Mouse (Mus musculus) MEL (cell line): Measurements from ENCODE around the gene Pick1. TPM values are rescaled to one million over a fixed set of nuclear protein-coding genes. Genes with fewer than 3 reads are reported as not detected.

Source experiments
- DNase-seq: peaks from one replicate; pipeline ENCODE4 v3.0.0; 2011; ENCODE audit warnings: low read depth, low spot score
- H3K27ac ChIP-seq: 2 replicates; pipeline ENCODE4 v1.5.1; 2012; ENCODE audit warnings: low read depth, mild to moderate bottlenecking, control low read depth, low read length, moderate library complexity; ENCODE audit not compliant: control insufficient read depth
- H3K27me3 ChIP-seq, 2 experiments: fragments of 150-350 bp in 1 of 2; sonication (generic) in 1 of 2; 2 replicates each; pipeline ENCODE4 v1.6.1; 2012; ENCODE audit warnings: low read length in 2 of 2, mild to moderate bottlenecking in 2 of 2, improper control_type of control experiment in 1 of 2, moderate library complexity in 1 of 2; ENCODE audit not compliant: insufficient read depth in 2 of 2, control insufficient read depth in 1 of 2
- H3K36me3 ChIP-seq, 2 experiments: 2 replicates each; pipeline ENCODE4 v1.6.1; 2012 to 2014; ENCODE audit warnings: low read length in 2 of 2, improper control_type of control experiment in 1 of 2, inconsistent platforms in 1 of 2, mild to moderate bottlenecking in 1 of 2; ENCODE audit not compliant: insufficient read depth in 2 of 2, control insufficient read depth in 1 of 2
- H3K4me1 ChIP-seq, 2 experiments: fragments of 150-350 bp in 1 of 2; sonication (generic) in 1 of 2; 2 replicates each; pipeline ENCODE4 v1.6.1; 2012; ENCODE audit warnings: low read length in 2 of 2, improper control_type of control experiment in 1 of 2, mild to moderate bottlenecking in 1 of 2; ENCODE audit not compliant: insufficient read depth in 2 of 2, control insufficient read depth in 1 of 2
- H3K4me3 ChIP-seq, 2 experiments: fragments of 150-350 bp in 1 of 2; sonication (generic) in 1 of 2; 2 replicates each; pipeline ENCODE4 v1.5.1; 2012; ENCODE audit warnings: low read depth in 2 of 2, low read length in 2 of 2, mild to moderate bottlenecking in 2 of 2, moderate library complexity in 2 of 2, control low read depth in 1 of 2, improper control_type of control experiment in 1 of 2; ENCODE audit not compliant: control insufficient read depth in 1 of 2, insufficient read depth in 1 of 2
- H3K79me2 ChIP-seq: 2 replicates; pipeline ENCODE4 v1.6.1; 2012; ENCODE audit warnings: mild to moderate bottlenecking, low read length, moderate library complexity; ENCODE audit not compliant: control insufficient read depth, poor library complexity, insufficient read depth
- H3K9ac ChIP-seq: 2 replicates; pipeline ENCODE4 v1.6.1; 2012; ENCODE audit warnings: low read depth, mild to moderate bottlenecking, control low read depth, low read length, moderate library complexity; ENCODE audit not compliant: control insufficient read depth, poor library complexity, severe bottlenecking
- H3K9me3 ChIP-seq: fragments of 150-350 bp; sonication (generic); replicated peaks from 2 replicates; pipeline ENCODE4 v1.6.1; 2012; ENCODE audit warnings: mild to moderate bottlenecking, low read length, improper control_type of control experiment, moderate library complexity; ENCODE audit not compliant: insufficient read depth
- CHD1 ChIP-seq: IDR thresholded peaks from 2 replicates; pipeline ENCODE4 v1.6.1; 2012; ENCODE audit warnings: low read depth, mild to moderate bottlenecking, inconsistent platforms, low read length, improper control_type of control experiment
- ELF1 ChIP-seq: IDR thresholded peaks from 2 replicates; pipeline ENCODE4 v1.6.1; 2014; ENCODE audit warnings: low read depth, mild to moderate bottlenecking, inconsistent platforms, low read length, improper control_type of control experiment, moderate library complexity
- EP300 ChIP-seq, 2 experiments: IDR thresholded peaks; 2 replicates each; pipeline ENCODE4 v1.6.1; 2011; ENCODE audit warnings: improper control_type of control experiment in 2 of 2, low read length in 2 of 2, low read depth in 1 of 2, mild to moderate bottlenecking in 1 of 2
- ETS1 ChIP-seq: IDR thresholded peaks from 2 replicates; pipeline ENCODE4 v1.6.1; 2012; ENCODE audit warnings: low read depth, mild to moderate bottlenecking, inconsistent platforms, low read length, improper control_type of control experiment, moderate library complexity
- GABPA ChIP-seq: IDR thresholded peaks from 2 replicates; pipeline ENCODE4 v1.6.1; 2012; ENCODE audit warnings: low read depth, mild to moderate bottlenecking, inconsistent platforms, low read length, improper control_type of control experiment, moderate library complexity
- GATA1 ChIP-seq: IDR thresholded peaks from 2 replicates; pipeline ENCODE4 v1.6.1; 2011; ENCODE audit warnings: low read depth, low read length, improper control_type of control experiment
- JUND ChIP-seq: IDR thresholded peaks from 2 replicates; pipeline ENCODE4 v1.6.1; 2011; ENCODE audit warnings: low read depth, mild to moderate bottlenecking, improper control_type of control experiment, low read length
- KAT2A ChIP-seq: conservative IDR thresholded peaks from 2 replicates; pipeline ENCODE4 v1.6.1; 2012; ENCODE audit warnings: low read depth, low read length, improper control_type of control experiment, inconsistent platforms
- MAX ChIP-seq: IDR thresholded peaks from 2 replicates; pipeline ENCODE4 v1.6.1; 2011; ENCODE audit warnings: low read length, improper control_type of control experiment
- MXI1 ChIP-seq: IDR thresholded peaks from 2 replicates; pipeline ENCODE4 v1.6.1; 2011; ENCODE audit warnings: mild to moderate bottlenecking, low read depth, low read length, improper control_type of control experiment
- MYC ChIP-seq: IDR thresholded peaks from 2 replicates; pipeline ENCODE4 v1.6.1; 2011; ENCODE audit warnings: low read depth, mild to moderate bottlenecking, low read length, improper control_type of control experiment, moderate library complexity
- NELFE ChIP-seq: IDR thresholded peaks from 2 replicates; pipeline ENCODE4 v1.6.1; 2011; ENCODE audit warnings: low read depth, low read length, improper control_type of control experiment
- POLR2AphosphoS5 ChIP-seq: IDR thresholded peaks from 2 replicates; pipeline ENCODE4 v1.6.1; 2012; ENCODE audit warnings: low read depth, borderline replicate concordance, mild to moderate bottlenecking, inconsistent platforms, low read length, moderate library complexity, mixed read lengths
- SIN3A ChIP-seq: IDR thresholded peaks from 2 replicates; pipeline ENCODE4 v1.6.1; 2012; ENCODE audit warnings: low read length, improper control_type of control experiment, inconsistent platforms
- TAL1 ChIP-seq: IDR thresholded peaks from 2 replicates; pipeline ENCODE4 v1.6.1; 2012; ENCODE audit warnings: mild to moderate bottlenecking, inconsistent platforms, low read length, moderate library complexity, mixed read lengths
- TBP ChIP-seq: IDR thresholded peaks from 2 replicates; pipeline ENCODE4 v1.8.0; 2011; ENCODE audit warnings: low read depth, low read length, improper control_type of control experiment
- UBTF ChIP-seq: IDR thresholded peaks from 2 replicates; pipeline ENCODE4 v1.6.1; 2012; ENCODE audit warnings: low read depth, mild to moderate bottlenecking, inconsistent platforms, low read length, improper control_type of control experiment, moderate library complexity, borderline replicate concordance; ENCODE audit not compliant: insufficient read depth
- USF1 ChIP-seq: IDR thresholded peaks from 2 replicates; pipeline ENCODE4 v1.6.1; 2014; ENCODE audit warnings: low read depth, mild to moderate bottlenecking, inconsistent platforms, low read length, improper control_type of control experiment, moderate library complexity
- USF2 ChIP-seq, 2 experiments: IDR thresholded peaks; 2 replicates each; pipeline ENCODE4 v1.6.1; 2011 to 2012; ENCODE audit warnings: improper control_type of control experiment in 2 of 2, low read length in 2 of 2, borderline replicate concordance in 1 of 2, inconsistent platforms in 1 of 2, low read depth in 1 of 2, mild to moderate bottlenecking in 1 of 2; ENCODE audit not compliant: insufficient read depth in 1 of 2
- ZC3H11A ChIP-seq: IDR thresholded peaks from 2 replicates; pipeline ENCODE4 v1.6.1; 2012; ENCODE audit warnings: low read depth, mild to moderate bottlenecking, inconsistent platforms, low read length, improper control_type of control experiment
- ZKSCAN1 ChIP-seq: IDR thresholded peaks from 2 replicates; pipeline ENCODE4 v1.6.1; 2012; ENCODE audit warnings: low read depth, mild to moderate bottlenecking, inconsistent platforms, low read length, improper control_type of control experiment, moderate library complexity
- ZMIZ1 ChIP-seq: IDR thresholded peaks from 2 replicates; pipeline ENCODE4 v1.6.1; 2012; ENCODE audit warnings: low read depth, mild to moderate bottlenecking, inconsistent platforms, low read length, improper control_type of control experiment, moderate library complexity
- polyA plus RNA-seq, 2 experiments: library from polyadenylated mRNA; stranded (reverse) in 1 of 2; unstranded in 1 of 2; fragments of >175 nt in 1 of 2; fragments of >200 nt in 1 of 2; gene quantifications; 2 replicates each; pipeline versions ENCODE4 v1.2.1 to v1.2.4; 2012; ENCODE audit warnings: low replicate concordance in 2 of 2, low read depth in 1 of 2; ENCODE audit not compliant: insufficient read length in 2 of 2, insufficient read depth in 1 of 2, missing spikeins in 1 of 2
- total RNA-seq: library from RNA; depleted of rRNA; stranded (reverse); fragments of 300-350 nt; gene quantifications from 2 replicates; pipeline ENCODE4 v1.2.3, GENCODE M21; 2012

Pick1 gene
- total and polyA plus RNA-seq, 3 experiments: 20.8 to 24.3 TPM; not detected in 1

GRCm38 (mm10) chr15:79202575-79202974, 26.4 kb upstream of the Pick1 start:
- Histone ChIP-seq H3K79me2 (no peaks in the 10 kb centered on the region), H3K27me3 (no peaks in the 10 kb centered on the region), H3K9ac (no peak overlapping the region), H3K36me3 (no peaks in the 10 kb centered on the region), H3K4me3 (no peak overlapping the region), H3K9me3 (no peaks in the 10 kb centered on the region), H3K4me1 (peaks cover 0 to 3% of the 10 kb centered on the region in 2 experiments; a peak in 2 of 4 replicates), H3K27ac (no peak overlapping the region)
- TF ChIP-seq ZMIZ1: no peak
- no peak for TF ChIP-seq UBTF
- TF ChIP-seq ZC3H11A: no peak
- TF ChIP-seq TBP: no peak
- no peak for TF ChIP-seq NELFE
- DNase-seq: no peak

GRCm38 (mm10) chr15:79208211-79208610, 20.8 kb upstream of the Pick1 start:
- peaks cover 9% of the 10 kb centered on the region; the same call in 1 of the 2 replicates for H3K79me2 ChIP-seq
- peak overlapping the region; percentile 92 for H3K9ac ChIP-seq
- no peaks in the 10 kb centered on the region for H3K27me3 ChIP-seq
- TF ChIP-seq ZMIZ1 (0 out of 2 replicates have a peak, but pooled peaks have one; percentile 23), JUND (no peak), ZC3H11A (no peak), EP300 (IDR thresholded peaks at IDR 0.05; ENCODE audit: low read depth in 1 of 2, low read length in 2 of 2) (peak; percentile 7 to 17; a peak in 1 of 4 replicates), GABPA (no peak), ETS1 (0 out of 2 replicates have a peak, but pooled peaks have one; percentile 14), NELFE (peak; percentile 20; the same call in 1 of the 2 replicates), ZKSCAN1 (peak; percentile 49; the same call in 1 of the 2 replicates), GATA1 (peak; percentile 4; the same call in 1 of the 2 replicates)
- no peak overlapping the region; a peak in 1 of 4 replicates for H3K4me3 ChIP-seq
- no peak for DNase-seq
- no peaks in the 10 kb centered on the region for H3K9me3 ChIP-seq
- peaks cover 0 to 7% of the 10 kb centered on the region in 2 experiments; a peak in 2 of 4 replicates for H3K36me3 ChIP-seq
- peaks cover 6 to 11% of the 10 kb centered on the region in 2 experiments for H3K4me1 ChIP-seq
- H3K27ac ChIP-seq: peak overlapping the region; percentile 30

GRCm38 (mm10) chr15:79208758-79209439, 20.1 kb upstream of the Pick1 start:
- DNase-seq: peak; percentile 90
- H3K27me3 ChIP-seq: no peaks in the 10 kb centered on the region
- peak overlapping the region; percentile 70 to 79 for H3K4me3 ChIP-seq
- peaks cover 6 to 11% of the 10 kb centered on the region in 2 experiments for H3K4me1 ChIP-seq
- no peaks in the 10 kb centered on the region for H3K9me3 ChIP-seq
- H3K36me3 ChIP-seq: peaks cover 0 to 7% of the 10 kb centered on the region in 2 experiments; a peak in 2 of 4 replicates
- peak overlapping the region; percentile 83 for H3K27ac ChIP-seq
- peak overlapping the region; percentile 92 for H3K9ac ChIP-seq
- H3K79me2 ChIP-seq: peaks cover 9% of the 10 kb centered on the region; the same call in 1 of the 2 replicates
- TF ChIP-seq CHD1 (no peak), MYC (peak; percentile 79), MAX (peak; percentile 88), UBTF (no peak), ZMIZ1 (0 out of 2 replicates have a peak, but pooled peaks have one; percentile 57), POLR2AphosphoS5 (0 out of 2 replicates have a peak, but pooled peaks have one; percentile 52), ZC3H11A (no peak), USF2 (IDR thresholded peaks at IDR 0.05; ENCODE audit: borderline replicate concordance in 1 of 2, insufficient read depth in 1 of 2, low read depth in 1 of 2, low read length in 2 of 2) (peak in 1 of 2 experiments; percentile 53; a peak in 1 of 4 replicates), TAL1 (no peak), KAT2A (no peak), MXI1 (peak; percentile 89), USF1 (peak; percentile 92), ELF1 (peak; percentile 66), SIN3A (peak; percentile 77), EP300 (IDR thresholded peaks at IDR 0.05; ENCODE audit: low read depth in 1 of 2, low read length in 2 of 2) (no peak)
